Mouse (Mus musculus) kidney, adult 11 months (tissue): Measurements from ENCODE around the gene Dab1.

Source experiments
- DNase-seq: peaks from one replicate; pipeline ENCODE4 v3.0.0; 2022

Dab1 gene

GRCm38 (mm10) chr4:104539047-104539446, 919.9 kb downstream of the Dab1 start:
- DNase-seq, result no peak

- no peak for DNase-seq
Observed at GRCm38 (mm10) chr4:104547091-104547490, 927.9 kb downstream of the Dab1 start.

GRCm38 (mm10) chr4:104548287-104548686, 929.1 kb downstream of the Dab1 start:
- no peak for DNase-seq

- DNase-seq, result no peak
Observed at GRCm38 (mm10) chr4:104550581-104551205, 931.5 kb downstream of the Dab1 start.

GRCm38 (mm10) chr4:104551390-104552070, 932.4 kb downstream of the Dab1 start:
- DNase-seq, result no peak

- DNase-seq, result no peak
Observed at GRCm38 (mm10) chr4:104555408-104555807, 936.2 kb downstream of the Dab1 start.

GRCm38 (mm10) chr4:104563512-104563911, 944.4 kb downstream of the Dab1 start:
- no peak for DNase-seq

- DNase-seq, result no peak
Observed at GRCm38 (mm10) chr4:104570523-104570922, 951.4 kb downstream of the Dab1 start.

- no peak for DNase-seq
Observed at GRCm38 (mm10) chr4:104572440-104572839, 953.3 kb downstream of the Dab1 start.

GRCm38 (mm10) chr4:104573419-104573818, 954.3 kb downstream of the Dab1 start:
- DNase-seq, result no peak

GRCm38 (mm10) chr4:104578370-104578769, 959.2 kb downstream of the Dab1 start:
- no peak for DNase-seq

- DNase-seq, result no peak
Observed at GRCm38 (mm10) chr4:104579946-104580544, 960.9 kb downstream of the Dab1 start.

GRCm38 (mm10) chr4:104582726-104583125, 963.6 kb downstream of the Dab1 start:
- no peak for DNase-seq

GRCm38 (mm10) chr4:104587826-104588225, 968.7 kb downstream of the Dab1 start:
- no peak for DNase-seq

GRCm38 (mm10) chr4:104596936-104597335, 977.8 kb downstream of the Dab1 start:
- no peak for DNase-seq

GRCm38 (mm10) chr4:104597490-104598465, 978.6 kb downstream of the Dab1 start:
- DNase-seq, result peak; percentile 9

GRCm38 (mm10) chr4:104602804-104603203, 983.6 kb downstream of the Dab1 start:
- DNase-seq, result no peak

GRCm38 (mm10) chr4:104604298-104604697, 985.1 kb downstream of the Dab1 start:
- DNase-seq, result no peak

- DNase-seq, result no peak
Observed at GRCm38 (mm10) chr4:104606881-104607280, 987.7 kb downstream of the Dab1 start.

GRCm38 (mm10) chr4:104607636-104608035, 988.5 kb downstream of the Dab1 start:
- DNase-seq, result no peak

GRCm38 (mm10) chr4:104619452-104619851, 1000.3 kb downstream of the Dab1 start:
- no peak for DNase-seq

- DNase-seq, result peak; percentile 47
Observed at GRCm38 (mm10) chr4:104625316-104625715, 1006.2 kb downstream of the Dab1 start.

- DNase-seq, result no peak
Observed at GRCm38 (mm10) chr4:104628708-104629107, 1009.5 kb downstream of the Dab1 start.
